Mouse (Mus musculus): ENCODE measurements around the gene Cutal.

The Cutal gene

DNA sequence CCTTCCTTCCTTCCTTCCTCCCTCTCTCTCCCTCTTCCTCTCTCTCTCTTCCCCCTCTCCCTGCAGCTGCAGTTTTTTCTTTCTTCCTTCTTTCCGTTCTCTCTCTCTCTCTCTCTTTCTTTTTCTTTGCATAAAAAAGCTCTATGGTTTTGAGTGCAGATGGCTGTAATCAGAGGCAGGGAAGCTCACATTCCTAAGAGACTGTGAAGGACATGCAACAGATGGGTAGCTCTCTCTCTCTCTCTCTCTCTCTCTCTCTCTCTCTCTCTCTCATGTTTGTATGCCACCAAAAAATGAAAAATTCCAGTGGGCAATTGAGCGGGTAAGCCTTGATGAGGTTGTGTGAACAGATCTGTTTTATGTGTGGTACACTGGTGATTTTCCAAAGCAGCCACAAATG is 10.0 kb downstream of the Cutal start:
- DNase-seq (ENCODE audit: low spot score), result no peak

DNA sequence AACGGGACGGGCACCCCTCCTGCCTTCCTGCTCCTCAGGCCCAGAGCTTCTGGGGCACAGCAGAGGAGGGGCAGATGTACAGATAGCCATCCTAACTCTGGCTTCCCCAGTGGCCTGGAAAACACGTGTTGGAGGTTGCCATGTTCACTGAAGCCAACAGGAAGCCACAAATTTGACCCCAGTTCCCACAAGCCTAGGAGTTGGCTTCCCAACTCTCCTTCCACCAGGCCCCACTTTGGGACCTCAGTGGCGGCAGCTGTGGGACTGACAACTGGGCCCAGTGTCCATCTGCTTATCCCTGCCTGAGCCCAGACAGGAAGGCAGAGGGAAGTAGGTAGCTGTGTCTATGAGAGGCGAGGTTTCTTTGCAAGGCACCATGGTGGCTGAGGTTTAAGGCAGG is 19.8 kb downstream of the Cutal start:
- DNase-seq (ENCODE audit: low spot score), result no peak

DNA sequence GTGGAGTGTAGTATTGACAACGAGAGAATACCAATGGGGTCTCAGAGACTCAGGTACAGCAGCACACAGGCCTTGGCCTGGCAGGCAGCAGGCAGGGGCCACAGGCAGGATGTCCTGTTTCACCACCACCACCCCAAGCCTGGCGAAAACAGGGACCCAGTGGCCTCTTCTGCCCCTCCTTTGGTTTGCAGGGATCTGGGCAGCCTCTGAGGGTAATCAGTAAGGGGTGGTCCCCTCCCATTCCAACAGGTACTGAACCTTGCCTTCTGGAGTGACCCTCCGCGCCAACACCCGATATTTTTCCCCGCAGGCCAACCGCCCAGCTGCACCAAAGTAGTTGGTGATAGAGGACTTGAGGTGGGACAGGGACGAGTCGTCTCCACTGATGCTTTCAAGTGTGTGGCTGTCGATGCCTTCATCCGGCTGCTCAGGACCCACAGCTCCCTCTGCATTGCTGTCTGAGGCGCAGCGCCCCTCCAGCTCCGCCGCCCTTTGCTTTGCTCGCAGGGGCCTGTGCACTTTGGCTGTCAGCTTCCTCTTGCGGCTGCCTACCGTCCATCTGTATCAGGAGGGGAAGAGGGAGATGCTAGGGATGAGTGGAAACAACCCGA is 21.4 kb downstream of the Cutal start:
- DNase-seq (ENCODE audit: low spot score), result no peak

DNA sequence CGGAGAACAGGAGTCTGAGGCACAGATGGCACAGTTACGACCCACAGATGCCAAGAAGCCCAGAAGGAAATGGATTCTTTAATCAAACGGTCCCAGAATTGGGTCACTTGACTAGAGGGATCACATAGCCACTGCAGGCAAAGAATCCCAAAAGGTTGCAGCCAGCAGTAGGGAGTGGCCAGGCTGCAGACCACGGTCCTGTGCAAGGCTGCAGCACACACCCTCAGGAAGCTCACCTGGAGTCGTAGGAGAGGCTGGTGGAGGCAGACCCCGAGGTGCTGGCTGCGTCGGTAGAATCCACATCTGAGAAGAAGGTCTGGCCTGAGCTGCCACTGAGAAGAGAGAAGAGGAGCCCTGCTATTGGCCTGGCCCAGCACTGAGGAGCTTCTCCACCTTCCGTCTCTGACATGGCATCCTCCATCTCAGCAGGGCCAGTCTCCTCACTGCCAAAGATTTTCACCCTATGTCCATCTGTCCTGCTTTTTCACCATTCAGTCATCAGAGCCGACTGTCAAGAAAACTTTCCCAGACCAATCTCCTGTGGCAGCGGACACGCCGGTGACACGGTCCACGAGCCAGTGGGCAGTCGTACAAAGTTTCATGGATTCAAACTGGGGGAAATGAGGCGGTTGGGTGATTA is 22.7 kb downstream of the Cutal start:
- DNase-seq (ENCODE audit: low spot score), result no peak

DNA sequence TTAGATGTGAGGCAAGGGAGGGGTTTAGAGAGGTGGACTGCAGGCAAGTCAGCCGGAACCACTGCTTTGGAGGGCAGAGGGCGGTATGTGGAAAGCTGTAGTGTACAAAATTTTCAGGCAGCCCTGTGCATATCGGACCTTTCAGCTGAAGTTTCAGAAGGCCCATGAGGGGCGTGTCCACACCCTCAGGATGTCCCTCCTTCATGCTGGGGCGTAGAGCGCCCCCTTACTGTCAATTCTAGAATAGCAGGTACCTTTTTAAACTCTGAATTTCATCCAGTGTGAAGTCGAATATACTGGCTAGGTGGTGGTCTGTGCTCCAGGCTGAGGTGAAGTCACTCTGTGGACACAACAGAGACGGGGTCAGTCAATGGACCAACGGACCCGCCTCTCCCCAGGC is 23.6 kb downstream of the Cutal start:
- DNase-seq (ENCODE audit: low spot score), result no peak

DNA sequence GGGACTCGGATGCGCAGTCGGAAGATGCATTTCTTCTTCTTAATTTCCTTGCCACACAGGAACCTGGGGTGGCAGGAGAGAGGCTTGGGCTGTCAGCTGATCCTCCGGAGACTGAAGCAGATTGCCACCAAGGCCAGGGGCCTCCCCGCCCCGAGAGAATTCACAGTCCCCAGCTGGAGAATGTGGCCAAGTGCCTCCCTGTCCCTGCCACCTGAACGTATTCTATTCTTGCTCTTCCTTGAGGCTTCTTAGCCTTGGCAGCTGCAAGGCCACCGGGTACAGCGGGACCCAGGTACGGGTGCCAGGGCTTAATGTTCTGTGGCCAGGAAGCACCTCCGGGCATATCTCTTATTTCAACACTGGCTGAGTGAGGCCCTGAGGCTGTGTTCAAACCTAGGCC is 25.5 kb downstream of the Cutal start:
- DNase-seq (ENCODE audit: low spot score), result peak; percentile 33

DNA sequence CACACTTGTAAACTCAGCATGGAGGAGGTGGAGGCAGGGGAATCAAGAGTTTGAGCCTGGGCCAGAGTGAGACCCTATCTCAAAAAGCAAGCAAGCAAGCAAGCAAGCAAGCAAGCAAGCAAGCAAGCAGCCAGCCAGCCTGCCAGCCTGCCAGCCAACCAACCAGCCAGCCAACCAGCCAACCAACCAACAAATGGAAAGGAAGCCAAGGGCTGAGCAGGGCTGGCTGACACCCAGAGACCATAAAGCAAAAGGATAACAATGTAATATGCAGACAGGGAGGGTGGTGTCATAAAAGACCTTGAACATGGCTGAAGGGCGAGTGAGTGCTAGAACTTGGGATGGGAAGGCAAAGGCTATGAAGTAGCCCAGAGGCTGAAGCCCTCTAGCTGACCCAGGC is 26.2 kb downstream of the Cutal start:
- DNase-seq (ENCODE audit: low spot score), result no peak

DNA sequence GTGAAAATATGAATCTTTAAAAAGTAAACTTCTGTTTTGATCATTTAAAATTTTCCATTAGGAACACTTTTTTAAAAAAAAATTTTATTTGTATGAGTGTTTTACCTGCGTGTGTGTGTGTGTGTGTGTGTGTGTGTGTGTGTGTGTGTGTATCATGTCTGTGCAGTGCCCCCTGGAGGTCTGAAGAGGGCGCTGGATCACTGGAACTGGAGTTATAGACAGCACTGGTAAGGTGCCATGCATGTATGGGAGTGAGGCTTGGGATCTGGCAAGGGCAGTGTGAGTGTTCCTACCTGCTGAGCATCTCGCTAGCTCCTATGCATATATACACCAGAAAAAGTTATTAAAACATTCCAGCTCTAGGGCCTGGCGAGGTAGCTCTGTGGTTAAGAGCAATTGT is 27.5 kb downstream of the Cutal start:
- DNase-seq (ENCODE audit: low spot score), result no peak

DNA sequence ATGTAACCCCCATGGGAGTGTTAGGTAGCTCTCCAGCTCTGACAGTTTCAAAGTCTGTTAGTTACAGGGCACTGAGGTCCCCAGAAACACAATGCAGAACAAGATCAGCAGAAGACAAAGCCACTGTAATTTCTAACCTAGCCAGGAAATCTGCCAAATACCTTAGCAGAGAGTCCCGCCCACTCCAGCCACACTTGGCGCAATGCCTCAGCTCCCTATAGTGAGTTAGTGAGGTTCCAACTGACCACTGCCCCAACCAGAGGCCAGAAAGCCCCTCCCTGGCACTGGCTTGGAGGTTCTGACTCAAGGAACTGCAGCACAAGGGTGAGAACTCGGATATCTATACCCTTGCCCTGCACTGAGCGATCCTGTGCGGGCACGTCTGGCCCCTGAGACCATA is 28.5 kb downstream of the Cutal start:
- DNase-seq (ENCODE audit: low spot score), result no peak

DNA sequence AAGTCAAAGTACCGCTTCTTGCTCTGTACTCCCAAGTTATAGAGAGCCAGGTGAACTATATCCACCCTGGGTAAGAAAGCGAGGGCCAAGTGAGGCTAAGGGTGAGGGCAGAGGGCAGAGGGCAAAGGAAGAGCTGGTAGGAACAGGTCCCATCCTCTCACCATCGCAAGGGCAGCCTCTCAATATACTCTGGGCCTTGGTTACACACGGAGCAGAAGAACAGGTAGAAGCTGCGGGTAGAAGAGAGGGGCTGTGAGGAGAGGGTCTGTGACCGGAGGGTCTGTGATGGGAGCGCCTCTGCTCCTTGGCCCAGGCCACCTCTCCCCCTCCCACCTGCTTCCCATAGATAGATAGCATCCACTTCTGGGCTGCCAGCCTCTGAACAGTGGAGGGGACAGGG is 29.0 kb downstream of the Cutal start:
- DNase-seq (ENCODE audit: low spot score), result no peak

DNA sequence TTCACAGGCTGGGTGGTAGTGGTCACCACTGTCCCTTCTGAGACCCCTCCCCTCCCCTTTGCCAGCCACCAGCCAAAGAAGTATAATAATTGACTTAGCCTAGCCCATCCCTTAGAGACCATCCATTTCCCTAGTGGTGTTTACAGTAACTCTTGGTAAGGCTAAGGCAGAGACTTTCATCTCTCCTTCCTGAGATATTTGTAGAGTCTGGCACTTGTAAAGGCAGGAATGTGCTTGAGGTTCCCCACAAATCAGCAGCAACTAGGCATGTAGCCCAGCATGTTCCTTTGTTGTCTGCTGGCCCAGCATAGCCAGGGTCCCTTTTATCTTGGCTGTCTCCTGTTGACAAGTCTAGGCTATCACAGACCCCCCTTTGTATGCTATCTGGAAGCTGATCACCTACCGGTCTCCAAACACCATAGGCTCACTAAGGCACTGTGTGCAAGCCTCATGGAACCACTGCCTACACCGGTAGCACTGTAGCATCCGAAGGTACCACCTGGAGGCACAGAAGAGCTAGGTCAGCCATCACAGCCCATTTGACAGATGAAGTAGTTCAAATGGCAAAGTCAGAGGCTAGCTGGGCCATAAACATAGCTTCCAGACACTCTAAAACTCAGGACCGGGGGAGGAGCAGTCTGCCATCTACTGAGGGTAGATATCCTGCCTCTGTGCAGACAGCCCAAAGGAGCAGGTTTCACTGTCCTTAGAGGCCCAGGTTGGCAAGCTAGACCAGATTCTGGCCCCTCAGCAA is 29.6 kb downstream of the Cutal start:
- no peak for DNase-seq (ENCODE audit: low spot score)

DNA sequence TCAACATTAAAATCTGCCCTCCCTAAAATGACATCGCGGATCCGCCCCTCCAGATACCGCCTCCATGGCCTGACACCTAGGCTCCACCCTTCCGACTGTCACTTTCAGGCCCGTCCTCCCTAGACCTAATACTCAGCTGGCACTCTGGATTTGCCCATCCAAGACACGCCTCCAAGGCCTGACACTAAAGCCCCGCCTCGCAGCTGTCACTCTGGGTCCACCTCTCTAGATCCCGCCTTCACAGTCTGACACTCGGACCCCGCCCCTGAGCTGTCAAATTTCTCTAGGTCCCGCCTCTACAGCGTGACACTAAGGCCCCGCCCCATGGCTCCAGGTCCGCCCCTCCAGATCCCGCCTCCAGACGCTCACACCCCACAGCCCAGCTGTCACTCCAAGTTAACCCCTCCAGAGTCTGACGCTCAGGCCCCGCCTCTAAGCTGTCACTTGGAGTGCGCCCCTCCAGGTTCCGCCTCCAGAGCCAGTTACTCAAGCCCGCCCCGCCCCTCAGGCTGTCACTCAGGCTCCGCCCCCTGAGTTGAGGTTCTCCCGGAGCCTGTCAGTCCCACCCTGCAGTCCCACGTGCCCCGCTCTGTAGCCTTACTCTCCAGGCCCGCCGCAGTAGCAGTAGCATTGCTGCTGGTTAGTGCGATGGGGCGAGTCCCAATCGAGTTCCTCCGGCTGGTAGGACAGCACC is 30.8 kb downstream of the Cutal start:
- DNase-seq (ENCODE audit: low spot score), result peak; percentile 94

DNA sequence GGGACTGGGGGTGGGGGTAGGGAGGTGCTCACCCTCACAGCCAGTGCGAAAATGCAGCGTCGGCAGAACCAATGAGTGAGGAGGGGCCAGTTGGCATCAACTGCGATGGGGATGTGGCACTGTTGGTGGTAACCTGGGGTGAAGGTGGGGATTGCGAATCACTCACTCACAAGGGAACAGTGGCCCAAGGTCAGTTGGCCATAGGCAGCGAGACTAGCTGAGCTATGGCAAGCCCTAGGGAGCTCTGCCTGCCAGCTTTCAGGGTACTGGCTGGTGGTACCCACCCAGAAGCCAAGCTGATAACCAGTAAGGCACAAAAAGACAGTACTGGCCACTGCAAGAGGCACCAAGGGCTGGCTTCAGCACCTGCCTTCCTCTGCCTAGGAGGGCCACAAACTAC is 32.2 kb downstream of the Cutal start:
- no peak for DNase-seq (ENCODE audit: low spot score)

DNA sequence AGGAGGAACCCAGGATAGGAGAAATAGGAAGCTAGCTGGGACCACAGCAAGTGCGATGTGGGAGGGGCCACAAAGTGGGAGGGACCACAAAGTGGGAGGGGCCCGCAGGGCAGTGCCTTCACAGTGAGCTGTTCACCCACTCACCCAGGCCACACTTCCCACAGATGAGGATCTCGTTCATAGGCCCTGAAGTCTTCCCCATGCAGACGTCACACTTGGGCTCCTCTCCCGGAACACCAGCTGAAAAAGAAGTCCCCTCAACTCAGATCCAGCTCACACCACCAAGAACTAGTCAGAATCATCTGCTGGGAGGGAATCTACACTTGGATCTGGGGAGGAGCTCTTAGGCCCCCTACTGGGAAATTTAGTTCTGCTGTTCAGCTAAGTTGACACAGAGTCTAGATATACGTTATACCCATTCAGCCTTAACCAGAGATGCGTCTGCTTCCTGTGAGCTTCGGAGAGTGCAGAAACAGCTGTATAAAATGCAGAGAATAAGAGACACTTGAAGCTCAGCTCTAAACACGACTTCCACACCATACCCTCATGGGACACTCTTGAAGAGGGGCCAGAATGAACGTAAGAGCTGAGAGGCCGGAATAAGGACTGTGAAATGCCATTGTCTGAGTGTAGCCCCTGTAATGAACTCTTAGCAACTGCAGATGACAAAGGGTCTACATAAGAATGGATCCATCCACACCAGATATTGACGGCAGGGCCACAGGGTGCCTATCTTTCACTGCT is 32.8 kb downstream of the Cutal start:
- peak; percentile 51 for DNase-seq (ENCODE audit: low spot score)

DNA sequence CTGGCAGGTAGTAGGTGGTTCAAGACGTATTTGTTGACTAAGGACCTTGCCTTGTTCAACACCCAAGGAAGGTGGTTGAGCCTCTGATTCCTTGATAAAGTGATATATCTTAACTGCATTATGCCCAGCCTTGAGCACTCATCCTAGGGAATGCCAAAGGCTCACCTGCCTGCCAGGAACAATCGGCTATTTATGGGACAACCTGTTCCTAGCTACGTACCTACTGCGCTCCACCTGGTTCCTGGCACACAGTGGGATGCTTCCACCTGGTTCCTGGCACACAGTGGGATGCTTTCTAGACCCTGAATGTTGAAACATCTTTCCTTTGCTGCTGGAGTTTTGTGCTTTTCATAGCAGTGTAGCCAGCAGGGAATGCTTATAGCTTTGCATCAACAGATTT is 35.5 kb downstream of the Cutal start:
- no peak for DNase-seq (ENCODE audit: low spot score)

DNA sequence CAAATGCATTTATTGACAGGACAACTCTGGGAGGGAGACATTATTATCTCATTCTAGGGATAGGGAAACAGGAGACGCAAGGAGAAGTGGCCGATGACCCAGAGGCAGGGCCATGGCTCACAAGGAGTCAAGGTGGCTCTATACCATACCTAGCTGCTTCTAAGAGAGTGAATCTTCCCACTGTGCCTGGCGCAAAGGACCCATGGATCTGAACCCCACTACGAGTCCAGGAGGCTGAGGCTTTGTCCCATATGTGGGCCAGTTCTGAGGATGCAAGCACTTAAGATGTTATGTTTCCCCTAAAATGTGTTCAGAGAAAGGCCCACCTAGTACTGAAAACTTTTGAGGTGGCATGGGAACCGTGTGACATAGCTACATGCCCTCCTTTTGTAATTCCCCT is 37.7 kb downstream of the Cutal start:
- no peak for DNase-seq (ENCODE audit: low spot score)

DNA sequence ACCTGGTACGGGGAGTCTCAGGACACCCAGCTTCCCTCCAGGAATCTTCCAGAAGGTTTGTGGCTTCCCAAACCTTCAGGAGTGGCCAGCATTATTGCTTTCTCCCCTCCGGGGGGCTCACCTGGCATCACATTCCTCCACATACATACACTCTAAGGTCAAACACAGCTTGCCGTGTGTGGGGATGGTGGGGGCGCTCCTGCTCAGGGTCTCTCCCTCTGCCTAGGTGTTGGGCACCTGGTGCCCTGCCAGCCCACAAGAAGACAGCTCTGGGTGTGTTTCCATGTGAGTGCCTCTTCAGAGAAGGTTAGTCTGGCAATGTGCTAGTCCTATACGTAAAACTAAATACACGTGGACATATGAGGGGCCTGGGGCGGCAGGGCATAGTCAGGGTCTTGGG is 38.4 kb downstream of the Cutal start:
- no peak for DNase-seq (ENCODE audit: low spot score)

DNA sequence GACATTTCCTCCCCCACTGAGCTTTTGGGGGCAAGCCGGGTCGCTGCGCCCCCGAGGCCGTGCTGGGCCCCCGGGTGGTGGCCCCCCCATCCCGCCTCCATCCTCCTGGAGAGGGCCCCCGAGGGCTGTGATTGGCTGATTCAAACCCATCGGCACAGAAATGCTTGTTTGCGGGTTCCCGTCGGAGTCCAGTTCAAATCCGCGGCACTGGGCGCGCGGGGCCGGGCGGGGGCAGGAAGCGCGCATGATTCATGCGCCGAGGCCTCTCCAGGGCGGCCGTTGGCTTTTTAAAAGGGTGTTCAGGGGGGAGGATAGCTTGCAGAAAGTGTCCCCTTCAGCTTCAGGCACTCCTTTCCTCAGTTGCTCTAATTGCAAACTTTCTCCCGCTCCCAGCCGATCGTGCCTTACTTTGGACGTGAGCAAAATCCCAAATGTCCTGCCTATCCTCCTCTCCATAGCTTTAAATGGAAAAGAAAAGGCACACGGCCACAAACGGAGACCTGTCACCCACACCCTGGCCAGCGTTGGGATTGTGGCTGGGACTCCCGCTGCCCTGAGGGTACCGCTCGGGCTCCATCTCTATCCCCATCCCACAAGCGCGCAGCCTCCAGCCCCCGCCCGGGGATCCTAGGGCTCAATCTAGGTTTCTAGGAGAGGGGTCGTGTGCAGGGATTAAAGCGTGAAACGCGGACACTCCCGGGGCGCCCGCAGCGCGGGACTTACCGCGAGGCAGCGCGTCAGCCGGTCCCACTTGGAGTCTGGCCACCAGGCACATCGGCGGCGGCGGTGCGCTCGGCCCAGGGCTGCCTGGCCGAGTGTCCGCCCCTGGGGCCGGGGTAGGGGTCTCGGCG is 39.2 kb downstream of the Cutal start, which contains the start of gene Phf19:
Phf19 (minus strand) TSS at position 809 of the 851 bp plus-strand sequence.
- DNase-seq (ENCODE audit: low spot score), result peak; percentile 46

DNA sequence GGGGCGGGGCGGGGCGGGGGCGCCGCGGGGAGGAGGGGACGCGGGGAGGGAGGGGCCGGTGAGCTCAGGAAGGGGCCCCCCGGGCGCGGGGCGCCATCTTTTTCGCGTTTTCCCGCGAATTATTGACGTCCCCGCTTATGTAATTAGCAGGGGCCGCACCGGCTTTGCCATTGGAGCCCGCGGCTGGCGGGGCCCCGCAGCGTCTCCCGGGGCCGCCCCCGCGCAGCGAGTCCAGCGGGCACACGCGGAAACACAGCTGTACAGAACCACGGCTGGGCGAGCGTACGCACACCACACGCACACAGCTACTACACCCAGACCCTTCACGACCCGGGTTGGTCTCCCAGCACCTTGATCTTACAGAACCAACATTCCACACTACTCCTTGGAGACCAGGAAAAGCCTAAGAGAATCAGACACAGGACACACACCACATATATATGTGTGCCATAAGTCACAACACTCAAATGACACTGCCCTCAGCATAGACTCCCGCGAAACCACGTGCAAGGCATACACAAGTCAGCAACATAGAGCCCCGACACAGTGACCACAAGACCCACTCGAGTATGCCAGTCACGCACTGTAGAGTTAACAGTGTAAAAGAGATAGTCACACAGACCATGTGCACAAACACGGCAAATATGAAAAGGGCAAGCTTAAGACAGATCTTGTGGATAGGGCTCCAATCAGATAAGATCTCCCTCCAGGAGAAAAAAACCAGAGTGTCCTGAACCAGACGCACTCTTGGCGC is 40.0 kb downstream of the Cutal start:
- peak; percentile 52 for DNase-seq (ENCODE audit: low spot score)

DNA sequence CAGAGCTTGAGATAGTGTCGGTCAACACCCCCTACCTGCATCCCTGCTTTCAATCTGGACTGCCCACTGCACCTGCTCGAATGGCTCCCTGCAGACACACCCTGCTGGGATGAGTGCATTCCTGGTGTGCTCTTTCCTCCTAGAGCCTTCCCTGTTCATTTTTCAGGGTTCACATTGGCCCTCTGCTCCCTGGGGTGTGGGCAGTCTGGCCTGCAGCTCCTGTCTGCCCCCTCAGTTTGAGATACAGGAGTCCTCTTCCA is 40.6 kb downstream of the Cutal start:
- DNase-seq (ENCODE audit: low spot score), result no peak

DNA sequence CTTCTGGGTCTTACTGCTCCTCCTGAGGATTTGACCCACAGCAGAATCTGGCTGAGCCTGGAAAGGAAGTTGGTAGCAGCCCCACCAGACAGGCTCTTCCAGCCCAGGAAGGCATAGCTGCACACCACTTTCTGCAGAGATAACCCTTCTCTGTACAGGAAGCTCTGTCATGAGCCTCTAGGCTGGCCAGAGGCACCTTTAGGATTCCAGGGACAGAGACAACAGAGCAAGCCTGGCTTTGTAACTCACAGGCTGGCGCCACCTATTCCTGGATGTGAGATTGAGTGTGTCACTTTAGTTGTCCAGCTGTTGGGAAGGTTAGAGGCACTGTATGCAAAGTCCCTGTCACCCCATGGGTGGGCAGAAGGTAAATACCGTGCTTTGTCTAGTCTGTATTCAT is 40.9 kb downstream of the Cutal start:
- DNase-seq (ENCODE audit: low spot score), result no peak

Measured in ovary, postnatal 36 days (tissue).